Mouse (Mus musculus): Measurements from ENCODE around the gene Tbx15.
"Not testable (repeated sequence)": the region's sequence is repeated elsewhere in the genome, so short reads cannot be mapped to it uniquely, and the experiment has no call there.

Tbx15 gene

DNA sequence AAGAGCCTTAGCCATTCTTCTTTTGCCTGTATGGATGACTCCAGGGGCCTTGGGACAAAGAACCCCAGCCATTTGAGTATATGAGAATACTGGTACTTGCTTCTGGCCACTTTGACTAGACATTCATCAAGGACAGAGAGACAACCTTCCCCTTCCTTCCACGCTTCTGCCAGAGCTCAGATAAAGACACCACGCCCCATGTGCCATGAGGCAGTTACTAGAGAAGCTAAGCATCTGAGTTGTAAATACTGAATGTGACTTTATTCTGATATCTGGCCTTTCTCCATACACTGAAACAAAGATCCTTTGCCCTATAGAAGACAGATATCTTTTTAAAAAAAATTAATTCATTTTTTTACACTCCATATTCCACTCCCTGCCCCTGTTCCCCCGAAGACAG, 39.5 kb downstream of the Tbx15 start:
- DNase-seq = no peak

DNA sequence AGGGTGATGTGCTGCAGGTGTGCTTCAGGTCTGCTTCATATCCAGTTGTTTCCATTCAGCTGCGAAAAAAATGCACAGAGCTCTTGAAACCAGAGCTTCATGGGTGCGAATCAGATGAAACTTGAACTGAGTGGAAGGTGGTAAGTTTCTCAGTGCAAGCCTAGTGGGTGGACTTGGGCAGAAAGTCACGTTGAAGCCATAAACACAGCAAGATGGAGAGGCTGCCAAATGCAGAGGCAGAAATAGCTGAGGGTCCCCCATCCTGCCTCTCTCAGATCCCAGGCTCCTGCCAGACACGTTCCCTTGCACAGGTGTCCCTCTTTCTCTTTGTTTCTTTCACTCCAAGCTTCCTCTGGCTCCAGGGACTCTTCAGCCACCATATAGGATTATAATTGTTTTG, 41.3 kb downstream of the Tbx15 start:
- no peak for DNase-seq

DNA sequence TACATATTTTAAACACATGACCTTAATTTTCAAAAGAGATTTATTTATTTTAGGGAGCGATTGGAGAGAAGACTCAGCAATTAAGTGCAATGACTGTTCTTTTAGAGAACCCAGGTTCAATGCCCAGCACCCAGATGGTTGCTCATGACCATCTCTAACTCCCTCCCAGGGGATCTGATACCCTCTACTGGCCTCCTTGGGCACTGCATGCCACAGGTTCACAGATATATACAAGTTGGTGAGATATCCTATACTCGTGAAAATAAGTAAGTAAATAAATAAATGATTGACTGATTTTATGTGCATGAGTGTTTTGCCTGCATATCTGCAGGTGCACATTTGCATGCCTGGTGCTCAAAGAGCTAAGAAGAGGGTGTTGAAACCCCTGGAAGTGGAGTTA, 48.1 kb downstream of the Tbx15 start:
- DNase-seq = peak in 1 of 2 experiments; percentile 8

DNA sequence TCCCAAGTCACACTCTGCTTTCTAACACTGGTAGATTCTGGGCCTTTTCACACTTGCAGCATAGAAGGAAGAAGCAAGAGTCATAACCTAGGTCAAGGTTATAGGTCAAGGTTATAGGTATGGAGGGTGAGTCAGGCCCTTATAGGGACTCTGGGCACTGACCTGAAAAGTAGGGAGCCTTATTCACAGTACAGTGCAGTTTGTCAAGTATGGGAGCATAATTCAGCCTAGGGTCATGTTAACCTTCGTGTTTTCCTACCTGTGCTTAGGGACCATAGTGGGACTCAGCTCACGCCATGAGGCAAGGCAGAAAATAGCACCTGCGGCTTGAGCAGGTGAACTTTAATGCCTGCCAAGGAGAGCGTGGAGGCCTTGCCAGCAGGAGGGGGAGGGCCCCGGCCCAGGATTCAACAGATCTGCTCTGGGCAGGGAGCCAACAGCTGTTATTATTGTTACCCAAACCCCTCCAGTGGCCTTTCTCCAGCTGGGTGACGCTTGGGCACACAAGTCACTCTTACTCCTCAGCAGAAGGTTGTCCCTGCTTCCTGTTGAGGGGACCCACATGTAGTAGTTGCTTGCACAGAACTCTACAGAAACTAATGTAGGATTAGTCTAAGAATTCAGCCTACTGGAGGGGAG, 50.0 kb downstream of the Tbx15 start:
- peak; percentile 46 to 54 for DNase-seq

DNA sequence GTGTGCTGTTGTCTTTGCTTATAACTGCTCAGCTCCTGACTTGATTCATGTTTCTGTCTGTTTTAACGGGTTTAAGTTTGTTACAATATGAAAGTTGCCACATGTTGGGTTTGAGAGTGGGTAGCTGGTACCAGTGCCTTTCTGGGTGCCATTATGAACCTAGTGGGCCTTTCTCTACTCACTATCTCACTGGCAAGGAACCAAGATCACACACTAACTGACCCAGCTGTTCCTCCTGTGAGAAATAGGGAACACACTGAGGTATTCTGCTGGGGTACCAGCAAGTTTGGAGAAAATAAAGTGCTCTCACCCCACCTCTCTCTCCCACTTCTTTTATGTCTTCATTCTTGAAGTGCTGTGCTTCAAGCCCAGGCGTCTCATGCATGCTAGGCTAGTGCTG, 50.7 kb downstream of the Tbx15 start:
- no peak for DNase-seq

DNA sequence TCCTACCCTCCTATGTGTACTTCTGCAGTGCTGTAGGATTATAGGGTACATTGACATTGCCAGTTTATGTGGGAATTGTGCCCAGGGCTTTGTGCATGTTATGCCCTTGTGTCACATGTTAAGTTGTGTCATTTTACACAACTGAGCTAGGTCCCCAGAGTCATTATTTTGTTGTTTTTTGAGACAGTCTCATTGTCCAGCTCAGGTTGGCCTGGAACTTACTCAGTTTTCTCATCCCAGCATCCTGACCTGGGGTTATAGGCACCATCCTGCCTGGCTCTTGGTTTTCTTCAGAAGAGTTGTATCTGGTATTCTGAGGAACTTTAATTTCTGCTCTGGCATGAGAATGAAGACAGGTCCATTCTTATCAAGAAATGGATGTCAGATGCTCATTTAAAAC, 51.2 kb downstream of the Tbx15 start:
- no peak for DNase-seq

DNA sequence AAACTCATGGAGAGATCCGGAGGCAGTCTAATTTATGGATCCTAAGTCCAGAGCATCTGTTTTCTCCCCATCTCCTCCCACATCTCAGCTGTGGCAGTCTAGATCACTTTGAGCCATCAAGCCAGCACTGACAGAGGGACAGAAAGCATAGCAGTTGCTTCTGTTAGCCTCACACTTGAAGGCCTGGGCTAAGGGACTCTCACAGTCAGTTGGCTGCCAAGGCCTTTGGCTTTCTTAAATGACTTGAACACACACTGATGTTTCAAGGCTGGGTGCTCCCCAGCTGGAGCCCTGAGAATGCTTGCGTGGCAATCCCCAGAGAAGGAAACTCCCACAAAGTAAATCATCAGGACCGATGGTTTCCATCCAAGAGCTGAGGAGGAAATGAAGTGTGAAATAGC, 52.4 kb downstream of the Tbx15 start:
- no peak for DNase-seq

DNA sequence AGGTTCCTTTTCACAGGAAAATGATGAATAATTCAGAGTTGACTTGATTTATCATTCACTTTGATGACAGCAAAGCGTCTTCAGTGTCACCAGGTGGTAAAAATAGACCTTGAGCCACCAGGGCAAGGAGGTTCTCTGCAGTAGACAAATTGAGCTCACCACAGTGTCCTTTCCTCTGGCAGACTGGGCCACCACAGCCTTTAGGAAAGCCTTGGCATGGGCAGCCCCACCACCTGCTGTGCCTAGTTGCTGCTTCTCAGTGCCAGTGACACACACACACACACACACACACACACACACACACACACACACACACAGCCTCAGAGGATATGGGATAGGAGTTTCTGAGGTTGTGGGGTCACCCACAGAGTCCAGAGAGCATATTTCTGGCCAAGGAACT, 54.0 kb downstream of the Tbx15 start:
- not testable (repeated sequence) for DNase-seq

DNA sequence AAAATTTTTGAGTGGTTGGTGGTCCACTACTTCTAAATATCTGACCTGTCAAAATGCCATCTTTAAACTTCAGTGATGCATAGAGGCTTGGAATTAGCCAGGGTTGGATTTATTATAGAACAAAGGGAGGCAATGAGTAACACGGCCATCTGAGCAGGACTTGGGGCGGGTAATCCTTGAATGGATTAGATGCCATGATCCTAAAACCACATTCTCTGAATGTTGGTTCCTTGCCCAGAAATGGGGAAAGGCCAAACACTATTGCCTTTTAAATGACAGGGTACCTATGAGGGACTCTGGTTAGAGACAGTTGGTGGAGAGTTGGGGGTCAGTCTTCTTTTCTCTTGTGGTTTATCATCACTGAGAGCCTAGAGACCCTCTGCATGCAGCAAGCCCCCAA, 55.1 kb downstream of the Tbx15 start:
- no peak for DNase-seq

DNA sequence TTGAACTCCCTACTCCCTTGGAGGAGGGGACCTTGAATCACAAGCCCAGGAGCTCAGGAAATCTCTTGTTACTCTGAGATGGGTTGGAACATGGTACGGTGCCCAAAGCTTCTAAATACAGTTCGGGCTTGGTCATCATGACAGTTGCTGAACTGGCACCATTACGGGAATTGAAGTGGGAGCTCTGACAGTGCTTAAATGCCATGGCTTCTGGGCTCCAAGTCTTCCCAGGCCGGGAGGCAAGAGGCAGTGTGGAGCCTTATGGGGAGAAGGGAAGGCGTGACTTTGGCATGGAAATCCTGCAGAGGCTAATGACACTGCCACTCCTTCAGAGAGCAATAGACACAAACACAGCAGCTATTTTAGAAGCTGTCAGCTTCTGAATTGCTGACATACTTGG, 56.0 kb downstream of the Tbx15 start:
- DNase-seq = no peak

DNA sequence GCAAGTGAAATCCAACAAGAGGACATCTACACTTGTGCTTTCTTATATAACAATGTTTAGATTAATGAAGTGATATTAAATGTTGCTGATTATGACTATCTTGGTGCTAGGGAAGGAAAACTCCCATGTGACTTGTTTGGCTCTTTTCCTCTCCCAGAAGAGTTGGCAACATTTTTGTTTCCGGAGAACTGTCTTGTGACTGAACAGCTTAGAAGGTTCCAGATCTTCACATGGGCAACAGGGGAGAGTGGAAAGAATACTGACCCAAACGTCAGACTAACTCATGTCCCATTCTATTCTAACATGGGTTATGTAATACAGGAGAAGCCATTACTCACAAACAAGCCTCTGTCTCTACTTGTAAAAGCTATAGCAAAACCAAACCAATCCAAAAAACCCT, 60.7 kb downstream of the Tbx15 start:
- no peak for DNase-seq

DNA sequence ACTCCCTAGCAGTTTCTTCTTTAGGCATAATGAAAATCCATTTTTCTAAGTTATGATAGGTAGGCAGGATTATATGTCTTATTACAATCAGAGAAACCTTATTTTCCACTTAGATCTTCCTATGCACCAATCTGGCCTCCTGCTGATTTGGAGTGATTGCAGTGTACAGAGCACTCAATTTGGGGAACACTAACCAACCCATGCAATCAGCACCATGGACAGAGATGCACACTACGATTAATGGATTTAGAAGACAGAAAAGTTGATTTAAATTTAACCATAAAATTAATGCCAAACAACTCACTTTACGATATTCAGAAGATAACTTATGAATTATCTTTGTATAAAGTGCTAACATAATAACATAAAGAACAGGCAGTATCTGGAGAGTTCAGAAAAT, 70.7 kb downstream of the Tbx15 start:
- peak in 1 of 2 experiments; percentile 29 for DNase-seq

DNA sequence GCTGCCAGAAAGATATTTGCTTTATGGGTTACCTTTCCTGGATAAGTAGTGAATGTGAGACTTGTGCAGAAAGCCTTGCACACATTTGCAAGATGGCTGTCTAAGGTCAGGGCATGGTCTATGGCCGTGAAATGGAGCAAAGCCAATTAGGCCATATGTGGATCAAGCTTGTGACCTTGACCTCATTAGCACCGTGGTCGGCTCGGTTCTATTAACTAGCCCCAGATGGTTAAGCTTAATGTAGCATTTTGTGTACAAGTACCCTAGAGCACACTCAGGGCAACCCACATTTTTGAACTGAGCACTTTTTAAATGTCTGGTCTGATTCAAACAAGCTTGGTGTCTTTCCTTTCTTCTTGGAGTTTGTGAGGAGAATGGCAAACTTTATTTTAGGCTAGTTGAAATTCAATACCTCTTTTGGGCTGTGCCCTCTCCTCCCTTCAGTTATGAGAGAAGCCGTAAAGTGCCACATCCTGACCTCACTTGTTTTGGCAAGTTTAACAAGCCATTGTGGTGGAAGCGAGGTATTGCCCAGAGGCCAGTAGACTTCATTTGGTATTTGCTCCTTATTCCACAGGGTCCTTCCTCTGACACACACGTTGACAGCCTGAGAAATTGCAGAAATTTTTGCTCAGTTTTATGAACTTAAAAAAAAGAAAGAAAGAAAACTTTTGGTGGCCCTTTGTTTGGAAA, 71.9 kb downstream of the Tbx15 start:
- DNase-seq = no peak

DNA sequence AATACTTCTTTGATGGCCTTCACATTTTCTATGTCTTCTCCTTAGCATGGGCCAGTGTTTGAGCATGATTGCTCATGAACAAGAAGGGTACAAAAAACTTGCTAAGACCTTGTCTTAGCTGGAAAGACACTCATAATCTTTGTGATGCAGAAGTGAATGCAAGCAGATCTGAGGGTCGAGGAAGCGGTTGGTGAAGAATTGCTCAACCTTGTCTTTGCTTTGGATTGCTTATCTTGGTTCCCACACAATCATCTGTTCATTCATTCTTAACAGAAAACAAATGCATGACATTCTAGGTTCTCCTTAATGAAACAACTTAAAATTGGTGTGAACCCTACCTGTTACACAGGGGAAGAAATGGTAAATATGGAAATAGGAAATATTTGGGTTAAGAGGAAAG, 82.2 kb downstream of the Tbx15 start:
- DNase-seq = no peak

DNA sequence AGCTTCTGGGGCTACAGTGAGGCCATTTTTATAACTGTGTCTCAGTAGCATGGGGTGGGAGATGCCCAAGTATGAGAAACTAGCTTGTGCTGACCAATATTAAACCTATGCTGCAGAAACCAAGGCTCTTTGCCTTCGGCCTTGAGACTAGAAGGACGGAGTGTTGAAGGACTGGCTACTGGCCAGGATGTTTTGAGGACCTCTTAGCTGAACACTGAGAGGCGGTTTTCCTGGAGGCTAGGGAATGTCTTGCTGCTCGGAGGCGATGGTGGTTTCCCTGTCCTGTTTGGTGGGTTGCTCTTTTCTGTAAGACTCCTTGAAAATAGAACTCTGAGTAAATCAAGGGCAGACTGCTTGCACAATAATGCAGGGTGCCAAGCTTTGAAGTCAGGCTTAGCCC, 89.1 kb downstream of the Tbx15 start:
- no peak for DNase-seq

DNA sequence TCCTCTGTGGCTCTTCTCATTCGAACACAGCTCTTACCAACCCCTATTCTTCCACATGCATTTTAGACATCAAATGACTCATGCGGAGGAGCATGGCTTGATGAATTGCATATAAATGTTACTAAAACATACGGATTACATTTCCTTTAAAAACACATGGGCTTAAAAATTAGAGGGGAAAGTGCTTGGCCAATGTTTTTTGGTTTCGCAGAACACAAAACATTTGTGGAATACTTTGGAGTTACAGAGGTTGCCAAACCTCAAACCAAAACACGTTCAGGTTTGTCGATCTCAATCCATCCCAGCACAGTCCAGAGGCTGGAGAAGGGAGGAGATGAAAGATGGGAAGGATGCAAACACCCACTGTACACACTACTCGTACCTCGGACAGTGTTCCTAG, 90.9 kb downstream of the Tbx15 start:
- no peak for DNase-seq

DNA sequence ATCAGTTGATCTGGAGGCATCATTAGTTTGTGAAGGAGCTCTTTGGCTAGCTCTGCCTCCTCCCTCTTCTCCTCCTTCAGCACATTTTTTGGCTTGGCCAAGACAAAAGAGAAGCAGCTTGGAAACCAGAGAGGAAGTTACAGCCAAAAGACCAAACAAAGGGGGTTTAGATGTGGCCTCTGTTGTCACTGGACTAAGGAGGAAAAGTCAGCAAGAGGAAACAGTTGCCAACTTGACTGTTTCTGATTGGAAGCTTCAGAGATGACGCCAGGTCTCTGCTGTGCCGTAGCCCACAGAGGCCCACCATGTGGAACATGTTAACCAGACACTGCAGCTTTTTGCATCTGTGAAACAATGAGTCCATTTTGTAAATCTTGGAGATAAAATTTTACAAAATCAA, 96.7 kb downstream of the Tbx15 start:
- no peak for DNase-seq

DNA sequence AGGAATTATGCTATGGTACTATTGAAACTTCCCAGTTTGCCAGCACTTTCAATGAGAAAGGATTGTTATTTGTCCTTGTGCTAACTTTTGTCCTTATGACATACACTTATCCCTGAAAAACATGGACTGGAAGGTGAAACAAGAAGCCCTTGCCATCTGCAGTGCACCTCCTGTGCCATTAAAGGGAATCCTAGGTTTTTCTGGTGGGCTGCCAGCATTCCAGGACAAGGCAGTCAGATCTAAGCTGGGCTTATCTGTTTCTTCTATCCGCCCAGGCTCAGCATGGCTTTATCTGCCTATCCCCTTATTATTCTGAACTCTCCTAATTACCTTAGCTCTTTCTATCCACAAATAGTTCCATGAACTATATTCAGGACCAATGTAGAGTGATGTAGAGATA, 98.6 kb downstream of the Tbx15 start:
- no peak for DNase-seq

DNA sequence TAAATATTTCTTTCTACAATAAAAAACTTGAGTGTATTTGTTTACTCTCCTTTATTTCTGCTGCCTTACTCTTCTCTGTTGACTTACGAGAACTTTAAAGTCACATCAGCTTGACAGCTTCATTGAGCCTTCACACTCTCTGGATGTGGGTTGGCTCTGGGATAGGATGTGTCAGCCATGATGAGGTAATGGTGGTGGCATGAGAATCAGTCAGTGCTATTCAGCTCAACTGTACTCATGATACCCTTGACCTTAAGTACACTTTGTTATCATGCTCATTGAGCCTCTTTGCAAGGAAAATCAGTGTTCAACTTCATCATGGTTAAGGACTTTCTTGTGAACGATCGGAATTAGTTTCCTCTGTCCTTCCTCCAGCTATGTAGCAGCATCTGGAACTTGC, 99.8 kb downstream of the Tbx15 start:
- DNase-seq = no peak

DNA sequence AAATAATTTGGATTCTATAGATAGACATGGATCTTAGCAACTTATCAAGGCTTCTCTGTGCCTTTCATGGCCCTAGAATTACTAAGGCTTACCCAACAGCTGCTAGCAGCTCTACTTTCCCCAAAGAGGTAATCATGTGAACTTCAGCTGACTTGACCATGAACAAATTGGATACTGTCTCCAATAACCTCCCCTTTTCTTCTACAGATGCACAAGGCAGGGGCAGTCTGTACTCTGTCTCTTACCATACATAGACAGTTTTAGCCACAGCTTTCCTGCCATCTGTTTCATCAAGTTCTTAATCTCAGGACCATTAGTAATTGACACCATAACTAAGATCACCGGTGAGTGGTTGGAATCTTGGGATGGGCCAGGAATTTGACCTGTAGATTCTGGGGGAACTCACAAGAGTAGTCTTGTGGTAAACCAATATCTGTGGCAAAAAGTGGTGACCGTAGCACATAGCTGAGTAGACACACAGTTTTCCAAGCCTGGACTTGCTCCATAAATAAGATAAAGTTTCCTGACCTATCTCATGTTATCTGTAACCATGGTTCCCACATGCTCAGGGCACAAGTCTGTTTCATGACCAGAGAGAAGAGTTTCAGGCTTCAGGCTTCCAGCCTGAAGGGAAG, 139.6 kb downstream of the Tbx15 start:
- no peak for DNase-seq

DNA sequence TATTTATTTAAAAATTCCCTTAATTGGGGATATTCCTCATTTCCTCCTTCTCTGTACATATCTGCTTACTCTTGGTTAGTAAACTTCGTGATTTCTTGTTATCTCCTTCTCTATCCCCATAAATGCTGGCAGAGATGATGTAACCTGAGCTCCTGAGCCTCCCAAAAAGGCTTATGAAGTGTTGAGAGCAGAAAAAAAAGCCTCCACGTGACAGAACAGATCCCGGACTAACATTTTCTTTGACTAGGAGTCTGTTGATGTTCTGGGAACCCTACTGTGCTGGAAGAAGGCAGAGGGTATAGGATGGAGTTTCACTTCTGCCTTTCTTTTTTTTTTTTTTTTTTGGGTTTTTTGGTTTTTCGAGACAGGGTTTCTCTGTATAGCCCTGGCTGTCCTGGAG, 146.9 kb downstream of the Tbx15 start:
- DNase-seq = no peak

Data from kidney, postnatal 25 days (tissue).